Mouse (Mus musculus) G1E (cell line): ENCODE measurements around the gene Ankzf1. TPM values are rescaled to one million over a fixed set of nuclear protein-coding genes. Genes with fewer than 3 reads are reported as not detected.

Experiments
- ATAC-seq: 2 replicates; pipeline ENCODE4 v1.8.0; 2016; ENCODE audit warnings: mild to moderate bottlenecking; ENCODE audit not compliant: insufficient number of reproducible peaks, poor library complexity, low FRiP score, severe bottlenecking; ENCODE audit errors: extremely low read depth
- DNase-seq: peaks from one replicate; pipeline ENCODE4 v3.0.0; 2012; ENCODE audit warnings: low spot score
- H3K27me3 ChIP-seq: 2 replicates; pipeline ENCODE4 v1.6.1; 2012; ENCODE audit warnings: mild to moderate bottlenecking, low read length, inconsistent platforms; ENCODE audit not compliant: insufficient read depth
- H3K36me3 ChIP-seq: replicated peaks from 2 replicates; pipeline ENCODE3; 2012; ENCODE audit warnings: mild to moderate bottlenecking, inconsistent platforms
- H3K4me1 ChIP-seq: 2 replicates; pipeline ENCODE4 v1.6.1; 2012; ENCODE audit warnings: low read depth, low read length, inconsistent platforms, mixed read lengths; ENCODE audit not compliant: insufficient read depth
- H3K4me3 ChIP-seq: 2 replicates; pipeline ENCODE4 v1.5.1; 2012; ENCODE audit warnings: low read depth, mild to moderate bottlenecking, inconsistent platforms, low read length, moderate library complexity, mixed read lengths
- H3K9me3 ChIP-seq: replicated peaks from 2 replicates; pipeline ENCODE4 v1.6.1; 2012; ENCODE audit warnings: inconsistent platforms
- CTCF ChIP-seq: IDR thresholded peaks from 2 replicates; pipeline ENCODE4 v1.5.1; 2012; ENCODE audit warnings: low read depth, low read length, inconsistent platforms, mixed read lengths
- GATA2 ChIP-seq: IDR thresholded peaks from 2 replicates; pipeline ENCODE4 v1.6.1; 2012; ENCODE audit warnings: low read depth, low read length, inconsistent platforms, borderline replicate concordance
- TAL1 ChIP-seq: conservative IDR thresholded peaks from 2 replicates; pipeline ENCODE4 v1.6.1; 2012; ENCODE audit warnings: low read depth, low read length, inconsistent platforms, mixed read lengths
- polyA plus RNA-seq: library from polyadenylated mRNA; stranded (reverse); fragments of >175 nt; gene quantifications from 2 replicates; pipeline ENCODE4 v1.2.3, GENCODE M21; 2012
- total RNA-seq, 2 experiments: library from RNA; stranded (forward) in 1 of 2; stranded (reverse) in 1 of 2; fragments of 200-1000 nt in 1 of 2; fragments of >200 nt in 1 of 2; fragmentation: Nextera tagmentation in 1 of 2; gene quantifications; 2 replicates each; pipeline ENCODE4 v1.2.3; 2014 to 2017

Gene Ankzf1
- total and polyA plus RNA-seq, 3 experiments = 22.9 to 57.4 (median 50.4) TPM

- H3K36me3 ChIP-seq = peaks cover 20% of the 10 kb centered on the region
- peaks cover 2% of the 10 kb centered on the region; the same call in 1 of the 2 replicates for H3K27me3 ChIP-seq
- peaks cover 49% of the 10 kb centered on the region for H3K4me1 ChIP-seq
- no peak overlapping the region for H3K4me3 ChIP-seq
- no peaks in the 10 kb centered on the region for H3K9me3 ChIP-seq
- ATAC-seq (no peak), DNase-seq (no peak)
- no peak for TF ChIP-seq TAL1
- TF ChIP-seq CTCF = no peak
- no peak for TF ChIP-seq GATA2
Measured at GRCm38 (mm10) chr1:75248041-75248772, 56.3 kb downstream of the Ankzf1 start.

Other genes with a start within 250 kb of the Ankzf1 start
- not detected in 2 replicates for gene Ihh, start 240.5 kb upstream of the Ankzf1 start, total RNA-seq (2014; fragmentation: Nextera tagmentation)
- 0.17 and 0.27 TPM in 2 replicates for gene Ihh, start 240.5 kb upstream of the Ankzf1 start, total RNA-seq (2017)
- 0.08 and 0.13 TPM in 2 replicates for gene Ihh, start 240.5 kb upstream of the Ankzf1 start, polyA plus RNA-seq
- gene Nhej1, start 67.0 kb upstream of the Ankzf1 start, total RNA-seq (2014; fragmentation: Nextera tagmentation) = 2.5 and 5.1 TPM in 2 replicates
- gene Nhej1, start 67.0 kb upstream of the Ankzf1 start, total RNA-seq (2017) = 12.3 and 12.4 TPM in 2 replicates
- gene Nhej1, start 67.0 kb upstream of the Ankzf1 start, polyA plus RNA-seq = 0.40 and 0.47 TPM in 2 replicates
- 0.83 and 1.5 TPM in 2 replicates for gene Slc23a3, start 58.3 kb upstream of the Ankzf1 start, total RNA-seq (2014; fragmentation: Nextera tagmentation)
- gene Slc23a3, start 58.3 kb upstream of the Ankzf1 start, total RNA-seq (2017) = 0.22 and 0.29 TPM in 2 replicates
- gene Slc23a3, start 58.3 kb upstream of the Ankzf1 start, polyA plus RNA-seq = 0.03 TPM in 1 of 2 replicates, not detected in the other
- gene Cnppd1, start 49.4 kb upstream of the Ankzf1 start, total RNA-seq (2014; fragmentation: Nextera tagmentation) = 77.3 and 93.4 TPM in 2 replicates
- gene Cnppd1, start 49.4 kb upstream of the Ankzf1 start, total RNA-seq (2017) = 140 and 143 TPM in 2 replicates
- 83.2 and 105 TPM in 2 replicates for gene Cnppd1, start 49.4 kb upstream of the Ankzf1 start, polyA plus RNA-seq
- gene Retreg2, start 49.4 kb upstream of the Ankzf1 start, total RNA-seq (2014; fragmentation: Nextera tagmentation) = 85.7 and 93.8 TPM in 2 replicates
- gene Retreg2, start 49.4 kb upstream of the Ankzf1 start, total RNA-seq (2017) = 111 and 120 TPM in 2 replicates
- gene Retreg2, start 49.4 kb upstream of the Ankzf1 start, polyA plus RNA-seq = 101 and 112 TPM in 2 replicates
- gene Zfand2b, start 23.5 kb upstream of the Ankzf1 start, total RNA-seq (2014; fragmentation: Nextera tagmentation) = 45.8 and 58.0 TPM in 2 replicates
- 47.7 and 53.7 TPM in 2 replicates for gene Zfand2b, start 23.5 kb upstream of the Ankzf1 start, total RNA-seq (2017)
- gene Zfand2b, start 23.5 kb upstream of the Ankzf1 start, polyA plus RNA-seq = 21.0 and 24.2 TPM in 2 replicates
- gene Abcb6, start 11.8 kb upstream of the Ankzf1 start, total RNA-seq (2014; fragmentation: Nextera tagmentation) = 19.5 and 132 TPM in 2 replicates
- gene Abcb6, start 11.8 kb upstream of the Ankzf1 start, total RNA-seq (2017) = 25.0 and 28.1 TPM in 2 replicates
- gene Abcb6, start 11.8 kb upstream of the Ankzf1 start, polyA plus RNA-seq = 5.4 and 9.5 TPM in 2 replicates
- gene Atg9a, start within 50 bp of the Ankzf1 start, total RNA-seq (2014; fragmentation: Nextera tagmentation) = 40.0 and 46.2 TPM in 2 replicates
- gene Atg9a, start within 50 bp of the Ankzf1 start, total RNA-seq (2017) = 16.2 and 16.3 TPM in 2 replicates
- 34.2 and 47.5 TPM in 2 replicates for gene Atg9a, start within 50 bp of the Ankzf1 start, polyA plus RNA-seq
- gene Glb1l, start 18.7 kb downstream of the Ankzf1 start, total RNA-seq (2014; fragmentation: Nextera tagmentation) = 10.1 and 19.2 TPM in 2 replicates
- 11.0 and 12.5 TPM in 2 replicates for gene Glb1l, start 18.7 kb downstream of the Ankzf1 start, total RNA-seq (2017)
- gene Glb1l, start 18.7 kb downstream of the Ankzf1 start, polyA plus RNA-seq = 0.29 and 0.83 TPM in 2 replicates
- 59.4 and 78.2 TPM in 2 replicates for gene Stk16, start 18.7 kb downstream of the Ankzf1 start, total RNA-seq (2014; fragmentation: Nextera tagmentation)
- 70.7 and 72.6 TPM in 2 replicates for gene Stk16, start 18.7 kb downstream of the Ankzf1 start, total RNA-seq (2017)
- gene Stk16, start 18.7 kb downstream of the Ankzf1 start, polyA plus RNA-seq = 114 and 133 TPM in 2 replicates
- gene Tuba4a, start 27.7 kb downstream of the Ankzf1 start, total RNA-seq (2014; fragmentation: Nextera tagmentation) = 201 and 287 TPM in 2 replicates
- gene Tuba4a, start 27.7 kb downstream of the Ankzf1 start, total RNA-seq (2017) = 156 and 175 TPM in 2 replicates
- 38.6 and 61.0 TPM in 2 replicates for gene Tuba4a, start 27.7 kb downstream of the Ankzf1 start, polyA plus RNA-seq
- not detected in 2 replicates for gene A630095N17Rik, start 40.0 kb downstream of the Ankzf1 start, total RNA-seq (2014; fragmentation: Nextera tagmentation)
- gene A630095N17Rik, start 40.0 kb downstream of the Ankzf1 start, total RNA-seq (2017) = not detected in 2 replicates
- gene A630095N17Rik, start 40.0 kb downstream of the Ankzf1 start, polyA plus RNA-seq = not detected in 2 replicates
- gene Dnajb2, start 44.3 kb downstream of the Ankzf1 start, total RNA-seq (2014; fragmentation: Nextera tagmentation) = 15.4 and 63.3 TPM in 2 replicates
- 13.9 and 15.6 TPM in 2 replicates for gene Dnajb2, start 44.3 kb downstream of the Ankzf1 start, total RNA-seq (2017)
- 9.1 and 11.1 TPM in 2 replicates for gene Dnajb2, start 44.3 kb downstream of the Ankzf1 start, polyA plus RNA-seq
- gene Ptprn, start 72.4 kb downstream of the Ankzf1 start, total RNA-seq (2014; fragmentation: Nextera tagmentation) = not detected in 2 replicates
- 0.11 TPM in 1 of 2 replicates, not detected in the other for gene Ptprn, start 72.4 kb downstream of the Ankzf1 start, total RNA-seq (2017)
- 0.03 and 0.08 TPM in 2 replicates for gene Ptprn, start 72.4 kb downstream of the Ankzf1 start, polyA plus RNA-seq
- gene Resp18, start 86.3 kb downstream of the Ankzf1 start, total RNA-seq (2014; fragmentation: Nextera tagmentation) = not detected in 2 replicates
- gene Resp18, start 86.3 kb downstream of the Ankzf1 start, total RNA-seq (2017) = not detected in 2 replicates
- gene Resp18, start 86.3 kb downstream of the Ankzf1 start, polyA plus RNA-seq = not detected in 2 replicates
- 56.3 and 73.7 TPM in 2 replicates for gene Dnpep, start 125.8 kb downstream of the Ankzf1 start, total RNA-seq (2014; fragmentation: Nextera tagmentation)
- gene Dnpep, start 125.8 kb downstream of the Ankzf1 start, total RNA-seq (2017) = 38.7 and 47.2 TPM in 2 replicates
- gene Dnpep, start 125.8 kb downstream of the Ankzf1 start, polyA plus RNA-seq = 69.4 and 79.0 TPM in 2 replicates
- gene Des, start 168.2 kb downstream of the Ankzf1 start, total RNA-seq (2014; fragmentation: Nextera tagmentation) = 12.9 and 19.0 TPM in 2 replicates
- 3.4 and 5.6 TPM in 2 replicates for gene Des, start 168.2 kb downstream of the Ankzf1 start, total RNA-seq (2017)
- gene Des, start 168.2 kb downstream of the Ankzf1 start, polyA plus RNA-seq = 12.7 and 13.8 TPM in 2 replicates
- 1.9 and 7.7 TPM in 2 replicates for gene Speg, start 183.1 kb downstream of the Ankzf1 start, total RNA-seq (2014; fragmentation: Nextera tagmentation)
- gene Speg, start 183.1 kb downstream of the Ankzf1 start, total RNA-seq (2017) = 1.9 and 2.3 TPM in 2 replicates
- 10.3 and 12.6 TPM in 2 replicates for gene Speg, start 183.1 kb downstream of the Ankzf1 start, polyA plus RNA-seq
- 179 and 182 TPM in 2 replicates for gene Gmppa, start 243.8 kb downstream of the Ankzf1 start, total RNA-seq (2014; fragmentation: Nextera tagmentation)
- gene Gmppa, start 243.8 kb downstream of the Ankzf1 start, total RNA-seq (2017) = 178 and 183 TPM in 2 replicates
- gene Gmppa, start 243.8 kb downstream of the Ankzf1 start, polyA plus RNA-seq = 328 and 349 TPM in 2 replicates